Mouse (Mus musculus) intestine, postnatal 0 days (tissue): ENCODE results near the gene Dnah14. TPM values are rescaled to one million over a fixed set of nuclear protein-coding genes. Genes with fewer than 3 reads are reported as not detected.

Source experiments
- ATAC-seq: fragments of 200-750 bp; cut with Nextera tagmentation; 2 replicates; pipeline ENCODE4 v1.8.0; 2017; ENCODE audit warnings: mild to moderate bottlenecking, moderate TSS enrichment, moderate library complexity
- H3K27ac ChIP-seq: fragments of 300-500 bp; sonication (generic); 2 replicates; pipeline ENCODE4 v1.5.1; 2014; ENCODE audit warnings: mild to moderate bottlenecking, low read depth, low read length, moderate library complexity
- H3K27me3 ChIP-seq: fragments of 300-500 bp; sonication (generic); replicated peaks from 2 replicates; pipeline ENCODE4 v1.6.1; 2014; ENCODE audit warnings: low read length, mixed read lengths; ENCODE audit not compliant: control insufficient read depth, insufficient read depth
- H3K36me3 ChIP-seq: fragments of 300-500 bp; sonication (generic); 2 replicates; pipeline ENCODE4 v1.6.1; 2014; ENCODE audit warnings: mild to moderate bottlenecking, moderate library complexity; ENCODE audit not compliant: control insufficient read depth, insufficient read depth
- H3K4me1 ChIP-seq: fragments of 300-500 bp; sonication (generic); replicated peaks from 2 replicates; pipeline ENCODE4 v1.6.1; 2014; ENCODE audit warnings: antibody characterized with exemption, low read length, mixed read lengths; ENCODE audit not compliant: control insufficient read depth, insufficient read depth
- H3K4me2 ChIP-seq: fragments of 300-500 bp; sonication (generic); replicated peaks from 2 replicates; pipeline ENCODE4 v1.6.1; 2014; ENCODE audit warnings: low read depth, mild to moderate bottlenecking, moderate library complexity
- H3K4me3 ChIP-seq: fragments of 300-500 bp; sonication (generic); 2 replicates; pipeline ENCODE4 v1.5.1; 2014; ENCODE audit warnings: low read depth, low read length
- H3K9ac ChIP-seq: fragments of 300-500 bp; sonication (generic); 2 replicates; pipeline ENCODE4 v1.6.1; 2014; ENCODE audit warnings: mild to moderate bottlenecking, low read depth, low read length
- H3K9me3 ChIP-seq: fragments of 300-500 bp; sonication (generic); 2 replicates; pipeline ENCODE4 v1.6.1; 2016; ENCODE audit warnings: mixed run types; ENCODE audit not compliant: control insufficient read depth
- CTCF ChIP-seq: sonication (generic); IDR thresholded peaks from 2 replicates; pipeline ENCODE4 v1.5.1; 2016; ENCODE audit warnings: low read depth, mild to moderate bottlenecking, control low read depth, antibody characterized with exemption, moderate library complexity
- WGBS: fragments of 180-500 bp; shearing (Covaris S2); extraction: QIAGEN DNeasy Blood & Tissue Kit; methylation state at CpG from one replicate; pipeline ENCODE4 v1.1.7; 2014; 5-methylcytosine and 5-hydroxymethylcytosine counted together
- polyA plus RNA-seq: library from polyadenylated mRNA; unstranded; fragments of >200 nt; fragmentation: Nextera tagmentation; extraction: Ambion mirVana; gene quantifications from 2 replicates; pipeline ENCODE4 v1.2.1, GENCODE M21; 2015

Gene Dnah14
- polyA plus RNA-seq, 1 experiment from 2014 or later = 1.2 TPM

DNA sequence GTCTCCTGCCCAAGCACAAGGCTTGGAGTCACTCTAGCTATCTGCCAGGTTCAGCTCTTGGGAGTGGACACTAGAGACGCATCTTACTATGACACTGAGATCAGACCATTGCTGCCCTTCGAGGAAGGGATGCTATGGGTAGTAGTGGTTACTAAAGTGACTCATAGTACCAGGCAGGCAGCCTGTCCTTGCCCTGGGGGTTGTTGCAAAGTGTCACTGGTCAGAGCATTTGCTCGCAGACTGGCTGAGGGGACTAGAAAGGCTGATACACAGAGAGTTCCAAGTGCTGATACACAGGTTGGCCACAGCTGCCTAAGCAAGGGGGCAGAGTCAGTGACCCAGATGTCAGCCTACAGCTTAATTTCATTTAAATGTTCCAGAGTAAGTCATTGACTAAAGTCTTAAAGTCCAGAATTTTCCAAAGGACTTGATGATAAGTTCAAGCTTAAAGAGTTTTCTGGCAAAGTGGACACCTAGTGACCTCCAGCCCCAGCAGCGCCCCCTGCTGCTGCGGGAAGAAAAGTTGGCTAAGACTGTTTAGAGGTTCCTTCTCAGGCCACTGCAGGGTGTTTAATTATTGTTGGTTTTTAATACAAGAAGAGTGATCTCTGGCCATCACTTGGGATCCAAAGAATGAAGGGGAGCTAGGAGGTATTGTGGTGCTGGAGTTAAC is 32.5 kb upstream of the Dnah14 start:
- WGBS = 74% methylated on average over 5 of the region's 5 CpGs

DNA sequence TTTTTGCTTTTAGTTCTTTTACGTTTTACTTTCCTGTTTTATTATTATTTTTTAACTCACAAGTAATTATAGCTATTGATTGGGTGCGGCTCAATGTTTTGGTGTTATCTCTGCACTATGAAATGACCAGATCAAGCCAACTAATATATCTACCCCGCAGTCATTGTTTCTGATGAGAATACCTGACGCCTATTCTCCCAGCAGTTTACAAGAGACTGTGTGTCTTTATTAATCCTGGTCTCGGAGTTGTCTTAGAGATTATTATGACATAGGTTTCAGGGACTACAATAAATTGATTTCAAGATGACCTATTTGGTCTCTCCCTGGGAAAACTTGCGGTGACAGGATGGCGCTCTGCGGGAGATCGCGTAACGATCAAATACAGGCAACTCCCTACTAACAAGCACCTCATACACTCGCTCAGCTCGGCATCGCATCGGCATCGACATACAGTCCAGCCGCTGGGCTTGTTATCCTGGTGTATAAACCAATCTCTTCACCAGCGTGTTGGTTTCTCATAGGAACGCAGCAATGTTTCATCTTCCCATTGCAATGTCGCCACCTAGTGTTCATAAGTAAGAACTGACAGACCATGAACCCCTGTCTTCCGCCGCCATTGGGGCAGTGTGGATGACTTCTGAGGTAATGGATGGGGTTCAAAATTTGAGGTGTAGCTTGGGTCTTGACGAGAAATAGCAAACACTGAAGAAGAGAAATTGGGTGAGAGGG is 31.2 kb upstream of the Dnah14 start:
- peak overlapping the region; percentile 41 for H3K4me2 ChIP-seq
- H3K9ac ChIP-seq = no peak overlapping the region
- H3K4me1 ChIP-seq = 0 out of 2 replicates have a peak, but pooled peaks cover 10% of the 10 kb centered on the region
- WGBS = 21% methylated on average over 23 of the region's 23 CpGs
- peak; percentile 30; the same call in 1 of the 2 replicates for ATAC-seq
- H3K9me3 ChIP-seq = no peaks in the 10 kb centered on the region
- H3K27ac ChIP-seq = no peak overlapping the region
- H3K36me3 ChIP-seq = no peaks in the 10 kb centered on the region
- peak; percentile 98 for TF ChIP-seq CTCF
- H3K27me3 ChIP-seq = 0 out of 2 replicates have a peak, but pooled peaks cover 4% of the 10 kb centered on the region
- H3K4me3 ChIP-seq = no peak overlapping the region

More for the DNA sequence above, 32.5 kb upstream of the Dnah14 start:
- H3K27ac ChIP-seq = no peak overlapping the region
- H3K4me1 ChIP-seq = 0 out of 2 replicates have a peak, but pooled peaks cover 12% of the 10 kb centered on the region
- no peaks in the 10 kb centered on the region for H3K9me3 ChIP-seq
- no peak overlapping the region for H3K9ac ChIP-seq
- no peak overlapping the region for H3K4me3 ChIP-seq
- no peak for ATAC-seq
- H3K36me3 ChIP-seq = no peaks in the 10 kb centered on the region
- H3K4me2 ChIP-seq = no peak overlapping the region
- peak; percentile 70 for TF ChIP-seq CTCF
- 0 out of 2 replicates have a peak, but pooled peaks cover 4% of the 10 kb centered on the region for H3K27me3 ChIP-seq

DNA sequence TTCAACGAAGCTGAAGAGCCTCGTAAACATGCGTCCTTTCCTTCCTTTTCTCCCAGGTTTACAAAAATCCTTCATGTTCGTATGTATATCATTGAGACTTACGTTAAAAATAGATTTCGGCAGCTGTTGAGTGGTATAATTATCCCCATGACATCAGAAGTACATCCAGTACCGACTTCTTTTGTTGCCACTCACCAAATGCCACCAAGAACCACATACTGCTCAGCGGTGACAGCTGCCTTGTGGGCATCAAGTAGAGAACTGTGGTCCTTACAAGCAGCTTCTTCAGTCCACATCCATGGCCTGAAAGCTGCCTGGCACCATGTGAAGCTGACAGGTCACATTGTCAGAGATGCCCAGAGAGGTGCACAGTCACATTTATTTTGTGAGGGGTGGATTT is 26.4 kb upstream of the Dnah14 start:
- no peak overlapping the region for H3K4me3 ChIP-seq
- ATAC-seq = no peak
- no peak for TF ChIP-seq CTCF
- WGBS = 87% methylated on average over 8 of the region's 8 CpGs
- no peaks in the 10 kb centered on the region for H3K36me3 ChIP-seq
- H3K9ac ChIP-seq = no peak overlapping the region
- H3K27me3 ChIP-seq = no peaks in the 10 kb centered on the region
- H3K4me2 ChIP-seq = no peak overlapping the region
- no peaks in the 10 kb centered on the region for H3K9me3 ChIP-seq
- no peak overlapping the region for H3K27ac ChIP-seq
- 0 out of 2 replicates have a peak, but pooled peaks cover 3% of the 10 kb centered on the region for H3K4me1 ChIP-seq

DNA sequence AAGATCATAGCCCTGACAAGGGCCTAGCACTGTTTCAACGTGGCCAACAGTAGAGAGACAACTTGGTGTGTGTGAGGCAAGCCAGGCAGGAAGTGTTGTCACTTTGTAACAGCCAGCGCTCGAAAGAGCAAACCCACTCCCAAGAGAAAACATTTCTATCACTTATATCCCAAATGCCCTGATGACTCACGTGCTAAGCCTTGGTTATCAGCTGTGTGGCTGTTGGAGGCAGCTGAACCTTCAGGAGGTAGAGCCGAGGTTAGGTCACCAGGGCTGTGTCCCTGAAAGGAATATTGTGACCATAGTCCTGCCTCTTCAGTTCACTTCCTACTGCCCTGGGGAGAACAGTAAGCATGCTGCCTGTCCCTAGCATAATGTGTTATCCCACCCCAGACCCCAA is 25.5 kb upstream of the Dnah14 start:
- no peak for ATAC-seq
- H3K27ac ChIP-seq = no peak overlapping the region

DNA sequence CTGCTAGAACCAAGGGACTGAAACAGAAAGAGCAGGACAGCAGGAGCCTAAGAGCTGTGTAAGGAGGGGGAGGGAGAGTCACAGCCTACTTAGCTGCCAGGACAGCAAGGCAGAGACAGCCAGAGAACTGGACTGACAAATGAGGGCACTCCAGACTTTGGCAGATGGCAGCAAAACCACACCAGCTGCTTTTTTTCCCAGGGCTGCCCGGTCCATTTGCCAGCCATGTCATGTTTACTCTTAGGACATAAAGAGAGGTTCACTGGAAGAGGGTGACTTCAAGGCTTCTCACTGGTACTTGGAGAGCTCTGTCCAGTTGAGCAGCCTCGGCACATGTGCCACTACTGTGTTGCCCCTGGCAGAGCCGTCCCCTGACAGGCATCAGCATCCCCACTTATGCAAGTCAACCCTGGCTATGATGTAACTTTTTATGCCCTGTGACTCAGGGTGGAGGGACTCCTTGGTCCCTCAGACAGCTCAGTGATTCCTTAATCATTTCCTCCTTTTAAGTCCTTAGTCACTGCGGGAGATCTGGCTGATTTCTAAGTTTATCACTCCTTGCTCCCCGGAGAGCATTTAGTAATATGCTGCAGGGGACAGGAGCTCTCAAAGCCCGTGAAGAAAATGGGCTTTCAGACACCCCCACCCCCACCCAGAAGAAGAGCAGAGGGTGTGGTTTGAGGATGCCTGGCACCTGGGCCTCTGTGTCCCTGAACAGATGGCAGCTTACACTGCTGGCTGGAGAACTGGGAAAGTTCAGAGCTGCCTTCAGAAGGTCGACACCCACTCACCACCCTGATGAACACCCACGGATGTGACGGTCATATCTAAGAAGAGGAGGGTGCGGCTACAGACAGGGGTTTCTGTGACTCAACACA is 23.6 kb upstream of the Dnah14 start:
- H3K9me3 ChIP-seq = no peaks in the 10 kb centered on the region
- no peak overlapping the region for H3K4me3 ChIP-seq
- no peak overlapping the region for H3K9ac ChIP-seq
- no peak overlapping the region for H3K27ac ChIP-seq
- no peak for TF ChIP-seq CTCF
- no peak for ATAC-seq
- H3K4me2 ChIP-seq = no peak overlapping the region
- no peaks in the 10 kb centered on the region for H3K27me3 ChIP-seq
- H3K4me1 ChIP-seq = no peaks in the 10 kb centered on the region
- no peaks in the 10 kb centered on the region for H3K36me3 ChIP-seq
- 35% methylated on average over 10 of the region's 10 CpGs for WGBS

More for the DNA sequence above, 25.5 kb upstream of the Dnah14 start:
- no peak overlapping the region for H3K4me2 ChIP-seq
- H3K27me3 ChIP-seq = no peaks in the 10 kb centered on the region
- WGBS = 36% methylated on average over 5 of the region's 5 CpGs
- H3K4me3 ChIP-seq = no peak overlapping the region
- no peaks in the 10 kb centered on the region for H3K4me1 ChIP-seq
- H3K9ac ChIP-seq = no peak overlapping the region
- no peaks in the 10 kb centered on the region for H3K36me3 ChIP-seq
- no peak for TF ChIP-seq CTCF
- H3K9me3 ChIP-seq = no peaks in the 10 kb centered on the region

DNA sequence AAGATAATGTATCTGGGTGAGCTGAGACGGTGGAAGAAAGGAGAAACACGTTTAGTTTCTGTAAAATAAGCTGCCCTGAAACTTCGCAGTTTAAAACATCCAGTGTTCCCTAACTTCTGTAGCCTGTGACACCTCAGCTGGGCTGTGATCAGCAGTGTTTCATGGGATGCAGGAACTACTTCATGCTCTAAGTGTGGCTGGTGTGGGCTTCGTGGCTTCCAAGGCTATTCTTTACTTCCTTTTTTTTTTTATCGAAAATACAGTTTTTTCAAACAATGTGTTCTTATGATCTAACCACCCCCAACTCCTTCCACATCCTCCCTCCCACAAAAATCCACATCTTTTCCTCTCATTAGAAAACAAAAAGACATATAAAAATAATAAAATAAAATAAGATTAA is 20.9 kb upstream of the Dnah14 start:
- no peak overlapping the region for H3K4me2 ChIP-seq
- no peaks in the 10 kb centered on the region for H3K27me3 ChIP-seq
- no peak overlapping the region for H3K4me3 ChIP-seq
- WGBS = 78% methylated on average over 5 of the region's 5 CpGs
- TF ChIP-seq CTCF = no peak
- H3K27ac ChIP-seq = no peak overlapping the region
- H3K36me3 ChIP-seq = no peaks in the 10 kb centered on the region
- no peaks in the 10 kb centered on the region for H3K4me1 ChIP-seq
- no peaks in the 10 kb centered on the region for H3K9me3 ChIP-seq
- H3K9ac ChIP-seq = no peak overlapping the region
- ATAC-seq = no peak
